Mouse (Mus musculus) cortical plate, adult 2 months (tissue): ENCODE results near the gene Olfr1177-ps.

ENCODE experiments used
- CTCF ChIP-seq: fragments of 200-500 bp; IDR thresholded peaks from 2 replicates; pipeline ENCODE4 v1.5.1; 2011; ENCODE audit warnings: mild to moderate bottlenecking, control low read depth, low read length; ENCODE audit not compliant: insufficient read depth; ENCODE audit errors: extremely low read depth
- POLR2A ChIP-seq: fragments of 200-500 bp; IDR thresholded peaks from 2 replicates; pipeline ENCODE4 v1.6.1; 2011; ENCODE audit warnings: mild to moderate bottlenecking, low read length, control low read depth; ENCODE audit not compliant: insufficient read depth; ENCODE audit errors: extremely low read depth

- no peak for TF ChIP-seq CTCF
- TF ChIP-seq POLR2A, result no peak
These were observed 19.2 kb downstream of the Olfr1177-ps start, which contains the start of gene Olfr1175-ps for GRCm38 (mm10) chr2:88327115-88327514.
